Mouse (Mus musculus) right cerebral cortex, postnatal 4 days (tissue): ENCODE data around the gene Pacsin2.
"Not testable (repeated sequence)": the region's sequence is repeated elsewhere in the genome, so short reads cannot be mapped to it uniquely, and the experiment has no call there.

ENCODE experiments used
- DNase-seq: peaks from one replicate; pipeline ENCODE4 v3.0.0-alpha.2; 2022

Pacsin2 gene

DNA sequence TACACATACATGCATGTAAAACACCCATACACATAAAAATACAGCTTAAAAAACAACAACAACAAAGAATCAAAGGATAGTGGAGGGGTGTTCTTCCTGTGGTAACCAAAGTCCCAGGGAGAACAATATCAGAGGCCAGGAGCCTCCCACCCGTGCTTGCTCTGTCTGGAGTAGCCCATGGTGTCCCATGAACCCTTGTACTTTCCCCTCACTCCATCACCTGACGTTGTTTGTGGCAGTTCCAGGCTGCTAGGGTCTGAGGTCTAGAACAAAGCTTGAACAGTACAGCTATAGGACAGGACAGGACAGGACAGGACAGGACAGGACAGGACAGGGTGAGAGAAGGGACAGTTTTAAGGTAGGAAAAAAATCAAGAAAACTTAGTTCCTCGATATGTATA, 13.7 kb upstream of the Pacsin2 start:
- no peak for DNase-seq

DNA sequence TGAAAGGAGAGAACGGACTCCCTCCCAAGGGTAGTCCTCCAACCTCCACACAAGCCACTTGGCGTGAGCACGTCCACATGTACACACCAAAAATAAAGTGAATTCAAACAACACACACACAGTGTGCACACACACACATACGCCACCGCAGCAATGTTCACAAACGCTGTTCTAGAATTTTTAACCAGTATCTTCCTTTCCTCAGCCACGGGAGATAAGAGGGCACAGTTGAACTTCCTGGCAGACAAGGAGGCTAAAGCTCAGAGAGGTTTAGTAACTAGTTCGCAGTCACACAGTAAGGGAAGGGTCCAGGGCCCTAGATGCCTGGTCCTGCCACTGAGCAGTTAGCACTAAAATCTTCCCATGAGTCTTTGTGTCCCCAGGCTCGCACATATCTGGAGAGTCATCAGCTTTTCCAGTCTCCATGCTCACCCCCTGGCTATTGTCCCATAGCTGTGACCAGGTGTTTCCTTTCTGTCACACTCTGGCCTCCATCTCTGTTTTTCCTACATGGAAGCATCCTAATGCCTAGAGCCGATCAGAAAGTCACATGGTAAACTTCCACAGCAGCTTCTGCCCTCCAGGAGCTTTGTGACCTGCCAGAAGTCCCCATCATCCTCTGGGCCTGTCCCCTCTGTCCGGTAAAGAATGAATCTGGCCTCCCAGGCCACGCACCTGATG, 12.3 kb upstream of the Pacsin2 start:
- DNase-seq, result no peak

DNA sequence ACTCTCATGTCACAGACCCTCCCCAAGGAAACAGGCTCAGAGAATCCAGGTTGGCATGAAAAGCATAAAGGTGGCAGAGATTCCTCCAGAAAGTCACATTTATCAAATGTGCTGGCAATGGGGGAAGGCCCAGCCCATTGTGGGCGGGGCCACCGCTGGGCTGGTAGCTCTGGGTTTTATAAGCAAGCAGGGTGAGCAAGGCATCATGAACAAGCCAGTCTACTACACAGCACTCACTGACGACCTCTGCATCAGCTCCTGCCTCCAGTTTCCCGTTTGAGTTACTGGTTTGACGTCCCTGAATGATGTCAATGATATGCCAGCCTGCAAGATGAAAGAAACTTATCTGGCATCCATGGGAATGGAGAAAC, 10.0 kb upstream of the Pacsin2 start:
- no peak for DNase-seq

DNA sequence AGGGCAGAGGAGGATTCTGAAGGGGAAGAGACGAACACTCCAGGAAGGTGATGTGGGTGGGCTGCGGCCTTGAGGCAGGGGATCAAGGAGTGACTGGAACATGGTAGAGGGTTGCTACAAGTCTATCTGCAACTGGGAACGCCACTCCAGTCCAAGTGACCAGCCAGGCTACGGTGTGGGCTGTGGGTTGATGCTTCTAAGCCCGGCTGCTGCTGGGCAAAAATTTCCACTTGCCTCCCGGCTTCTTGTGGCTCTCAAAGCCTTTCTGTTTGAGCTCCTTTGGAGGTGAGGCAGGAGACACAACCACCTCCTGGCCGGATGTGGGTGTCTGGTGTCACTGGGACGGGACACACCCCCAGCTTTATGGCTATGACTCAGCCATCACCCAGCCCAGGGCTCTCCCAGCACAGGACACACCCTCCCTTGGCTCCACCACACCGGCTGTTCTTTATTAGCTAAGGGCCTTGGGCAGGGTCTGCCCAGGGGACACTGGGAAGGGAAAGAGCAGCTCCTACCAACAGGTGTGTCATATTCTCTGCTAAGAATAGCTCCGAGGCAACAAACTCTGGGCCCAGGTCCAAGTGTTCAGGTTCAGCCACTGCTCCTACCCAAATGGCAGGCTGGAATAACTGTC, 9.5 kb upstream of the Pacsin2 start:
- DNase-seq, result no peak

DNA sequence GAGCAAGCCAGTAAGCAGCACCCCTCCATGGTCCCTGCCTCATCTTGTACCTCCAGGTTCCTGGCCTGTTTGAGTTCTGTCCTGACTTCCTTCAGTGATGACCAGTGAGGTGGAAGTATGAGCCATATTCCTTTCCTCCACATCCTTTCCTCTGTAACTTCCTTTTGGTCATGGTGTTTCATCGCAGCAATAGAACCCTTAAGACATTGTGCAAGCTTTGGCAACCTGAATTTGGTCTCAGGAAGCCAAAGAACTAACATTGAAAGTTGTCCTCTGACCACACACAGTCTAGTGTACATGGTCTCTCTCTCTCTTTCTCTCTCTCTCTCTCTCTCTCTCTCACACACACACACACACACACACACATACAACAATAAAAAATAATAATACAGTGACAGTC, 8.8 kb upstream of the Pacsin2 start:
- DNase-seq, result no peak

DNA sequence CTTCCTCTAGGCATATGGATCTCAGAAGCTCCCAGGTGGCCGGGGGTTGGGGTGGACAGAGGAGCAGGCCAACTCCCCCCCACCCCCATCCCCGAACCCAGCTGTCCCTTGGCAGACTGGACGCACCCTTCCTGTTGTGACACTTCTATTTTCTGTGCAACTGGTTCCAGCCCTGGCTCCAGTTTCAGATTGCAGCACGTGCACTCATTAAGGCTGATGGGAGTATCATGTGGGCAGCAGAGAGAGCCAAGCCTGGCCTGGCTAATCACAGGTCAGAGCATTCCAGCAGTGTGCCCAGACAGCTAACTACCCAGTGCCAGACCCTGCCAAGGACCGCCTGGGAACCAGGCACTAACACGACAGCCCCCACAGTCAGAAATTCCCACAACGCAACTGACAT, 7.1 kb upstream of the Pacsin2 start:
- no peak for DNase-seq

DNA sequence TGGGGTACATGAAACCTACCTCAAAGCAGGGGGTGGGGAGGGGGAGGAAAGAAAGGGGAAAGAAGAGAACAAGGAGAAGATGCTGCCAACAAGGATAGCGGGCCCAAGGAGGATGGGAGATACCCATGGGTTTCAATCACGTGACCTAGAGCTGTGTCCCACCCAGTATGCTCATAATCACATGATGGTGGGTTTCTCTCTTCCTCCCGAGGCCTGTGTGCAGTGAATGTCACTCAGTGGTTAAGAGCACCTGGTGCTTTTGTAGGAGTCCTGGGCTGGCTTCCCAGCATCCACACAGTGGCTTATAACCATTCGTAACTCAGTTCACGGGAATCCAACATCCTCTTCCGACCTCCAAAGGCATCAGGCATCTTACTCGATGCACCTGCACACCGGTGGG, 6.0 kb upstream of the Pacsin2 start:
- DNase-seq, result no peak

DNA sequence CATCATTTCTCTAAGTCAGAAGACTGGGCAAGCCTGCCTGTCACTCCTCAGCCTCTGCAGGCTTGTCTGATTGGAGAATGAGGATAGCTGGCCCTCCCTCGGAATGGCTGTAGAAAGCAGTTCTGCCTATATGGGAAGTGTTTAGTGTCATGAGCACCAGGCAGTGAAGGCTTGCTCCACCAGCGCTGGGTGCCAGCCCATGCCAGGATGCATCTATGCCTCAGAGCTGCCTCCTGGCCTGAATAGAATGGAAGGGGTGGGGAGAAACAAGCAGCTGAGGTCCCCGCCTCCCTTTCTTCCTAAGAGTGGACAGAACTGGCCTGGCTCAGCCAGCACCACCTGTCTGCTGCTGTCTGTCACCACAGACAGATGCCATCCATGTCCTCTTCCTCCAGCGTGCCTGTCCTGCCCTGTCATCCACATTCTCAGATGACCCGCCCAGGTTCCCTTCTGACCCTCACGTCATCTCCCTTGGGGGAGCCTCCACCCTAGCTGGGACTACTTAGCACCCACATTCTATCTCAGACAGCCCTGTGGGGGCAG, 4.9 kb upstream of the Pacsin2 start:
- no peak for DNase-seq

DNA sequence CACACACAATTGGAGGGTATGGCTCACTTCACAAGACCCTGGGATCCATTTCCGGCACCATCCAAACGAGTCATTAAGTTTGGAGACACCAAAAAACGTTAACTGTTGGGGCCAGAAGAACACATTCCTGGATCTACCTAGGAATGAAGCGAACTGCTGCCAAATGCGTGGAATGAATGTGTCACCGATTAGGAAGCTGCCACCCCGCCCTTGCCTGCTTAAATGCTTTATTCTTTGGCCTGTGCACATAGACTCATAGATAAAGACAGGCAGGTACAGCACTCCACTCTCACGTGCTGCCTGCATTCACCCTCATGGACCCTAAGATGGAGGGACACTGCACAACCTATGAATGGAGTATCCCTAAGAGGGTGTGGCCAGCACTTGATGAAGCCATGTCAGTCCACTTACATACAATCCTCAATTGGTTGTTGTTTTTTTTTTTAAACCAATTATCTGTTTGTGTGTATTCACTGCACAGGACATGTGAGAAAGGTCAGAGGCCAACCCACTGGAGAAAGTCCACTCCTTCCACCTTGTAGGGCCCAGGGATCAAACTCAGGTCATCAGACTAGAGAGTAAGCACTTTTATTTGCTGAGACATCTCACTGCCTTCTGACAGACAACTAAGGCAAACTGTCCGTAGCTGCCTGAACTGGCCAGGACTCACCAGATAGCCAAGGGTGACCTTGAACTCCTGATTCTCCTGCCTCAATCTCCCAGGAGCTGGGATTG, 3.0 kb upstream of the Pacsin2 start:
- no peak for DNase-seq

DNA sequence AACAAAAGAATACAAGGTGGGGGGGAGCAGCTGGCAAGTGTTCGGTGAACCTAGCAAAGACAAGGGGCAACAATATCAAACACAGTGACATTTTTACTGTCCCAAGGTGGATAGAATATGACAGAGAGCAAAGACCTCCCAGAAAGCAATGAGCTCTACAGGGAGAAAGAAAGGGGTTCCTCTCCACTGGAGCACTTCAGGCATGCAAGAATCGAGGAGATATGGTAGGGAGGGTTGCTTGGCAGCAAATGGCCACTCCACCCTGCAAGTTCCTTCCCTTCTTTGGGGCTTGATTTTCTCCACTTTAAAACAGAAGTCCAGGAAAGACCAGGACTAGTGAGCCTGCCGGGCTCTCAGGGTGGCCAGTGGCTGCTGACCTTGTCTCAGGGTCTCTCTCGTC, 1.9 kb upstream of the Pacsin2 start:
- DNase-seq, result no peak

DNA sequence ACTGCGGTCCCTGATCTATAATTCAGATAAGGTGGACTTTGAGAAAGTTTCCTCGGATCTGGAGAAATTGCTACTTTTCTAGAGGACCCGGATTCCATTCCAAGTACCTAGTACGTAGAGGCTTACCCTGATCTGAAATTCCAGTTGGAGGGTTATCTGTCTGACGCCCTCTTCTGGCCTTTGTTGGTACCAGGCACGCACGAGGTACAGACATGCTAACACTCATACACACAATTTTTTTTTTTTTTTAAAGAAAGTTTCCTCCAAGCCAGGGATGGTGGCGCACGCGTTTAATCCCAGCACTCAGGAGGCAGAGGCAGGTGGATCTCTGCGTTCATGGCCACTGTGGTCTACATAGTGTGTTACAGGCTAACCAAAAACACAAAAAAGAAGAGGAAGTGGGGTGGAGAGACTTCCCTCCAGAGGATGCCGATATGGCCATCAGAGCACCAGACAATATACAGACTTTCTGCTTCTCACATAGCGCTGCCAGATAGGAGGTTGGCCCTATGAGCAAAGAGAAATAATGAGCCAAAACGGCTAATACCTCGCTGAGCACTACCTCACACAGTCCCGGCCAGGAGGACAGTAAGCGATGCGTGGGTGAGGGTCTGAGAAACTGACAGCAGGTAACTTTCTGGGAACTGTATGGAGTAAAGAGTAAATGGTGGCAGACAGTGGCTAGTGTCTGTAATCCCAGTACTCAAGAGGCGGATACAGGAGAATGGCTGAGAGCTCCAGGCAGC, 672 bp upstream of the Pacsin2 start:
- DNase-seq, result no peak

DNA sequence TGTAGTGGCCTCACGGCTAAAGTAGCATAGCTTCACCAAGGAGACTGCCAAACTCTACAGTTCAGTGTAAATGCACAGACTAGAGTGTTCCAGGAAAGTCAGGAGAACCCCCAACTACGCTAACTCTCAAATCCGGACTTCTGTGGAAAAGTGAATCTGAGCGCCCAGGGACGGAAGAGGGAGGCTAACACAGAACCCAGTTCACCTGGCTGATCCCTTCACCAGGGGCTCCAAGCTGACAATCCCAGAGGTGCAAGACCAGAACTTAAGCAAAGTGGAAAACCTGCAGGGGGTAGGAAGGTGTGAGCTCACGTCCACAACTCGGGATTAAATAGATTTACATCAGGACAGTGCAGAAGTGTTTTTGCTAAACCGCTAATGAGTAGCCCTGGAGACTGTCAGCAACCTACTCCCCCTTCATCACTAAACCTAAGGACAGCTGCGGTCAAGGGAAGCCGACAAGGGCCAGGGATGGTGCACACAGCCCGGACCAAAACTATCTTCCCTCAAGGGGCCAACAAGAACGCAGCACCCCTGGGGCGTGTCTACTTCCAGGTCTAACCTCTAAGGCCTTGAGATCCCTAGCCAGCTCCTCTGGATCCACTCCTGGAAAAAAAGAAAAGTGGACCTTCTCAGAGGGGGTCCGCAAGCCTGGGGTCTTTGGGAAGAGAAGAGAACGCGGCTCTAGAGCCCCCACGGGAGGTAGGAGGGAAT, 880 bp downstream of the Pacsin2 start:
- no peak for DNase-seq

DNA sequence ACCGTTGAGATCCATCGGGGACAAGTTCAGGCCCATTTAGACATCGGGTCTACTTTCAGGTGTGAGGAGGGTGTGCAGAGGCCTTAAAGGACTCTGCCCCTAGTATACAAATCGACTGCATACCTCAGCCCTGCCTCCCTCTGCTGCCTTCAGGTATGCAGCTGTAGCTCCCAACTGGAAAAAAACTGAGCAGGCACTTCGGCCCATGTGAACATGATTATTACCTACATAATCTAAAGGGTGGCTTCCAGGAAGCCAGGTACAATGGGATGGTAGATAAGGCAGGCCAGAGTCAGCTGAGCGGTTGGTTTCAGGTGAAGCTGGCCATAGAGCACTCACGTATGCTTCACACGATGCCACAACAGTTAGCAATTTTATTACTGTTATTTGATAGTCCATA, 2.1 kb downstream of the Pacsin2 start:
- not testable (repeated sequence) for DNase-seq

DNA sequence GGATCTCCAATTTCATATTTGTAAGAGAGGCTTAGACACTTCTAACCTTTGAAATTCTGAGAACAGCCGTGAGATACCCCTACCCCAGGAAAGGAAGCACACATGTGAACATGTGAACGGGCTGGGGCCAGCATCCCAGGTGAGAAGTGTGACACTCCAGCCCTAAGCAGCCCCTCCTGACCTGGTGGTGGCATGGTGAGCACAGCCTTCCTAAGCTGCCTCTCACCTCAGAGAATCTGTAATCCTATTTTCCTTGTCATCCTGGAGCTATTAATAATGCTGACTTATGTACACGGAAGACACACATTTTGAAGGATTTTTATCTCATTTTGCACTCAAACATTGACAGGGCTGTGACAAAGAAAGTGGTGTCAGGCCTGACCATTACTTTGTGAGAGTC, 3.5 kb downstream of the Pacsin2 start:
- DNase-seq, result no peak

DNA sequence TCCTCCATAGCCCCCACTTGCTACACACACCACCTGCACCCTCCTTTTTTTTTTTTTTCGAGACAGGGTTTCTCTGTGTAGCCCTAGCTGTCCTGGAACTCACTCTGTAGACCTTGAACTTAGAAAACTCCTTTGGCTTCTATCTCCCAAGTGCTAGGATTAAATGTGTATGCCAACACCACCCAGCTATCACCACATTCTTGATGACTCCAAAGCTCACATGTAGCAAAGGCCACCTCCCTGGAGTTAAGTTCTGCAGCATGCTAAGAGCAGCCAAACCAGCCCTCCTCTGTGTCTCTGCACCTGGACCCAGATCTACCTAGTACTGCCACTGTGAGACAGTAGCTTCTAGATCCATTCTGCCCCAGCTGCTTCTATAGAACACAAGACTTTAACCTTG, 6.9 kb downstream of the Pacsin2 start:
- DNase-seq, result no peak

DNA sequence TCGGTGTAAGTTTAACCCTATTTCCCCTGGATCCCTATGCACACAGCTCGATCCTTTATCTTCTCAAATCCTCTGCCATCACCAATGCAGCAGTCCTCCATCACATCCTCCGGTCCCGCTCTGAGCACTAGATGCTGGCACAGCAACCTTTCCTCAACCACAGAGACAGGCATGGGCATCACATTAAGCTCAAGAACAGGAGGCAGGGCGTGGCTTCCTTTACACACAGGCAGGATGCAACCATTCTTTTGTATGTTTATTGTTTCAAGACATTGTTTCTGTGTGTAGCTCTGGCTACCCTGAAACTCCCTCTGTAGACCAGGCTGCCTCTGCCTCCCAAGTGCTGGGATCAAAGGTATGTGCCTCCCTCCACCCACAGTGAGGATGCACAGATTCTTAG, 8.8 kb downstream of the Pacsin2 start:
- no peak for DNase-seq

DNA sequence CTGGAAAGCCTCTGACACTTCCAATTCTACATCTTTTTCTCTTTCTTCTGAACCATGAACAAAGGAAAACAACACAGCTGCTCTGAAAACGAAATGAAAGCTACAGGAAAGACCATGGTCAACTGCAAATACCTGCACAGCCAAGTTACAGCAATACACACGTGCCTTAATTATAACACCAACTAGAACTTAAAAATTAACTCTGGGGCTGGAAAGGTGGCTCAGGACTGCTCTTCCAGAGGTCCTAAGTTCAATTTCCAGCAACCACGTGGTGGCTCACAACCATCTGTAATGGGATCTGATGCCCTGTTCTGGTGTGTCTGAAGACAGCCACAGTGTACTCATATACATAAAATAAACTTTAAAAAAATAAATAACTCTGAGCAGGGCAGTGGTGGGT, 9.4 kb downstream of the Pacsin2 start:
- no peak for DNase-seq

DNA sequence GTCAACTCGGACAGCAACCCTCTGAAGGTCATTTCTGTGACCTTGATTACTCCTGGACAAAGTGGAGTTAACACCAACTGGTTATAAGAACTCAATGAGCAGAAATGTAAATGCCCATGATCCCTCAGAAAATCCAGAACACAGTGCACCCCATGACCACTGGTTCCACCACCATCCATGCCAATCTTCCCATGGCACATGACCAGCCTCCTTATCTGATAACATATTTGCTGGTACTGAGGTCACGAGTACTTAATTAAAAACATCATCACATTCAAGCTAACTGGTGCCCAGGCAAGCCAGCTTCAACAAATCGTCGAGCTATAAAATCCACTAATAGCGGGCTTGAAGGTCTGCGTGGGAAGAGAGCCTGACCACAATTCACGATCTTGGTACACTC, 10.0 kb downstream of the Pacsin2 start:
- no peak for DNase-seq

DNA sequence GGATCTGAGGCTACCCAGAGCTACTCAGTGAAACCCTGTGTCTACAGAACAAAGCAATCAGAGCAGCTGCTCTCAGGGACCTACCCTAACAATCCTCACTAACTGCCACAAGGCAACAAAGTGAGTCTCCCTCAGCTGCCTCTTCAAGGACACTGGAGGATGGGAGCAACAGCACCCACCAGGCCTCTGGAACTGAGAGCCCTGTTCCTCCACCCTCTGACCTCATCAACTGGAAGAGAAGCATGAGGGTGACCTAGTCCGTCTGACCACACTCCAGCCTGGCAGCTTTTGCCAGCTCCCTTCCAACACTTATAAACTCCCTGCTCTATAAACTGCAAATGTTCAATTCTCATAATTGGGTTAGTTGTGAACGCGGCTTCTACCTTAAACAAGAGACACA, 10.5 kb downstream of the Pacsin2 start:
- no peak for DNase-seq

DNA sequence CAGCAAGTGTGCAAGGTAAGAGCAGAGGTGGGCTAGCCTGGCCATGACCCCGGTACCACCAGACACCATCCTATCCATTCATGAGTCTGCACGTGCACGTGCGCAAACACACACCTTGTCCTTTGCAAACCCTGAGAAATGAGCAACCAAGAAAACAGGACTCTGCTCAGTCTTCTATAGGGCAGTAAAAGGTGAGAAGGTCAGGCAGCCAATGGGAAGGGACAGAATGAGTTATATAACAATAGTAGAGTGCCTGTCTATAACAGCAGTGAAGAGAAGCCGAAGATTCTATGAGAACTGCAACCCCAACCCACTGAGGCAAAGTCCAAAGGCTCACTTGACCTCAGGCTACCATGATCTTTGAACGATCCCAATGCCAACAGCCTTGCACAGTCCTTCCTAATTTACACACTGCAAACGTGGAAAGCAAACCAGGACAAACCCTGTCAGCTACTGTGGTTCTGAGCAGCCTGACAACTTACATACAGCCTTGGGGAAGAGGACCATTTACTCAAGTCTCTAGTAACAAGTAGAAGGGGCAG, 12.1 kb downstream of the Pacsin2 start:
- no peak for DNase-seq

DNA sequence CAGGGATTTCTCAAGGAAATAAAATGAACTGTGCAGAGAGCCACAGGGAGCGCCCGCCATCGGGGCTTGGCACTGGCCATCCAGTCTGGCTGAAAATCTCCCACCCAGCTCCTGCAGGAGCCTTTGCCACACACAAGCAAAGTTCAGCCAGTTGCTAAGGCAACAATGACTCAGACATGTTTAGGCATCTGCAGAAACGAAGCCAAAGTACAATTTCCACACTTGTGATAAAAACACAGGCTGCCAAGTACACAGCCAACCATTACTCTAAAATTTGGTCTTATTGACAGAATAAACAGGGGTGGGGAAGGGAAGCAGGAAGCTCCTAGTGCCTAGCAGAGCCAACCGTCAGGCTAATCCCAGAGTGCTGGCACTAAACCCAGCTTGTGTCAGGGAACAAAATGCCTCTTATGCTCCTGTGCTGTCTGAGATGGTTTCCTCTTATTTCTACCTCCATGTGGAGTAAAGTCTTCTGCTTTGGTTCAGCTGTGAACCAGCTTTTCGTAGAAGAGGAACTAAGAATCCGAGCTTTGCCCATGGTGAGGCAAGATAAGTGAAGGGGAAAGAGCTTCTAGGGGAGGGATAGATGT, 12.7 kb downstream of the Pacsin2 start:
- DNase-seq, result no peak

DNA sequence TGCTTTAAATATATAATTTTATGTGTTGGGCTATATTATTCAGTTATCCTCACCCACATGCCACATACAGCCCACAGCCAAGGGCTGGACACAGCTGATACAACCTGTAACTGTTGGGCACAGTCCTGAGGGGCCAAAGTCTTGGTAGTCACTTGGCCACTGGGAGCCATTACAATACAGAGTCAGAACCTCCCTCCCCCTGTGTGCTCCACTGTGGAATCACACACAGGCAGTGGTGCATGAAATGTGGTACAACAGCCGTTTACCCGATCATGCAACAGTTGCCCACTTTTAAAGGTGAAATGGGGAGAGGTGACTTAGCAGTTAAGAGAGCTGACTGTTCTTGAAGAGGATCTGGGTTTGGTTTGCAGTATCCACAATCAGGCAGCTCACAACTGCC, 14.4 kb downstream of the Pacsin2 start:
- DNase-seq, result no peak
